ENCODE assay signal across 8 mouse cellular contexts in genomic region chr8:11554799-11555719, GRCm38 (mm10). TPM values are rescaled to one million over a fixed set of nuclear protein-coding genes. Genes with fewer than 3 reads are reported as not detected.
DNase-seq lines count a peak whose midpoint lies in the region; ATAC-seq lines count a peak whose summit lies in the region.

Gene Ing1, plus strand, starts transcription at chr8:11555571.

- WGBS in heart, embryonic 13.5 days: under 1% methylated on average over 52 of the region's 52 CpGs
- WGBS in liver, embryonic 12.5 days (ENCODE audit: insufficient replicate concordance): under 1% methylated on average over 52 of the region's 52 CpGs
- WGBS in stomach, embryonic 15.5 days: under 1% methylated on average over 52 of the region's 52 CpGs

- H3K27me3 ChIP-seq in heart, embryonic 13.5 days (replicated peaks): no peaks in the 10 kb centered on the region
- H3K27me3 ChIP-seq in liver, embryonic 12.5 days (replicated peaks): no peaks in the 10 kb centered on the region
- H3K27me3 ChIP-seq in stomach, embryonic 15.5 days (replicated peaks): no peaks in the 10 kb centered on the region

- peak within 1 kb of the TSS; percentile 94 for H3K9ac ChIP-seq in heart, embryonic 13.5 days
- H3K9ac ChIP-seq in liver, embryonic 12.5 days: peak within 1 kb of the TSS; percentile 92
- H3K9ac ChIP-seq in stomach, embryonic 15.5 days: peak within 1 kb of the TSS; percentile 96

- H3K36me3 ChIP-seq in heart, embryonic 13.5 days: no peaks in the 10 kb centered on the region
- H3K36me3 ChIP-seq in liver, embryonic 12.5 days: no peaks in the 10 kb centered on the region
- H3K36me3 ChIP-seq in stomach, embryonic 15.5 days: no peaks in the 10 kb centered on the region

- H3K4me2 ChIP-seq in heart, embryonic 13.5 days: peak within 1 kb of the TSS; percentile 81
- H3K4me2 ChIP-seq in liver, embryonic 12.5 days: peak within 1 kb of the TSS; percentile 98
- H3K4me2 ChIP-seq in stomach, embryonic 15.5 days: peak within 1 kb of the TSS; percentile 85

- peak within 1 kb of the TSS; percentile 99 for H3K27ac ChIP-seq in heart, embryonic 13.5 days (replicated peaks)
- H3K27ac ChIP-seq in liver, embryonic 12.5 days: peak within 1 kb of the TSS; percentile 99
- H3K27ac ChIP-seq in stomach, embryonic 15.5 days: peak within 1 kb of the TSS; percentile 100

- H3K4me3 ChIP-seq in heart, embryonic 13.5 days: peak within 1 kb of the TSS; percentile 85
- H3K4me3 ChIP-seq in liver, embryonic 12.5 days: peak within 1 kb of the TSS; percentile 88
- peak within 1 kb of the TSS; percentile 93 for H3K4me3 ChIP-seq in stomach, embryonic 15.5 days (replicated peaks)

- no peaks in the 10 kb centered on the region for H3K9me3 ChIP-seq in heart, embryonic 13.5 days
- H3K9me3 ChIP-seq in liver, embryonic 12.5 days (replicated peaks): no peaks in the 10 kb centered on the region
- H3K9me3 ChIP-seq in stomach, embryonic 15.5 days: no peaks in the 10 kb centered on the region

- H3K4me1 ChIP-seq in heart, embryonic 13.5 days: peaks cover 32% of the 10 kb centered on the region
- H3K4me1 ChIP-seq in liver, embryonic 12.5 days: peaks cover 44% of the 10 kb centered on the region
- peaks cover 24% of the 10 kb centered on the region for H3K4me1 ChIP-seq in stomach, embryonic 15.5 days

- peak; percentile 98 for DNase-seq in CD4-positive helper T cell, adult 2 months (ENCODE audit: low read depth, low spot score)
- DNase-seq in brain, embryonic 18.5 days (ENCODE audit: low read depth, low spot score): peak; percentile 95
- DNase-seq in kidney, postnatal 10 days: peak; percentile 98
- DNase-seq in natural killer cell, adult 2 months (ENCODE audit: low spot score in 2 of 2): peak; percentile 96

- ATAC-seq in erythroid progenitor cell, adult 5-6 weeks (replicated peaks; ENCODE audit: low FRiP score, poor library complexity, severe bottlenecking): peak; percentile 60
- ATAC-seq in heart, embryonic 13.5 days (ENCODE audit: extremely low read depth, insufficient number of reproducible peaks, low FRiP score, low TSS enrichment): peak; percentile 70
- peak; percentile 65 for ATAC-seq in liver, embryonic 12.5 days
- peak; percentile 74 for ATAC-seq in stomach, embryonic 15.5 days (ENCODE audit: insufficient read depth, low FRiP score, low read depth)

RNA-seq across cellular contexts. Expression of gene Ing1, which starts in this region (rescaled TPM):
- 46.1 and 62.0 TPM in 2 replicates for total RNA-seq in erythroid progenitor cell, adult 5-6 weeks (2015; ENCODE audit: low replicate concordance)
- 56.3 and 81.8 TPM in 2 replicates for total RNA-seq in erythroid progenitor cell, adult 5-6 weeks (2017; ENCODE audit: low replicate concordance)
- 20.7 and 21.0 TPM in 2 replicates for polyA plus RNA-seq in heart, embryonic 13.5 days (2015; fragmentation: Nextera tagmentation; extraction: Ambion mirVana)
- 21.6 and 22.8 TPM in 2 replicates for polyA plus RNA-seq in liver, embryonic 12.5 days (2016; fragmentation: Nextera tagmentation; extraction: Ambion mirVana)
- polyA plus RNA-seq in stomach, embryonic 15.5 days (2015; fragmentation: Nextera tagmentation; extraction: Ambion mirVana): 38.4 and 40.3 TPM in 2 replicates

Comparison
In these comparisons a context has a peak if more than half of its experiments do, and no peak if none do; other contexts are left out.
1. Peak in every context shown above with its lines: DNase-seq, ATAC-seq, H3K4me3 ChIP-seq and H3K27ac ChIP-seq.